Mouse (Mus musculus): Measurements from ENCODE around the gene Ccdc88c.

GRCm38 (mm10) chr12:100871841-100872240, 157.0 kb downstream of the Ccdc88c start:
- TF ChIP-seq CTCF (IDR thresholded peaks at IDR 0.05; ENCODE audit: low read depth) (no peak), EP300 (optimal IDR thresholded peaks at IDR 0.05) (no peak)

Measured in stomach, postnatal 0 days (tissue).